Mouse (Mus musculus): ENCODE measurements around the gene Rhobtb3. TPM values are rescaled to one million over a fixed set of nuclear protein-coding genes. Genes with fewer than 3 reads are reported as not detected.
"Not testable (repeated sequence)": the region's sequence is repeated elsewhere in the genome, so short reads cannot be mapped to it uniquely, and the experiment has no call there.

Rhobtb3 gene
- polyA plus RNA-seq, 1 experiment from 2014 or later, result 64.4 TPM

DNA sequence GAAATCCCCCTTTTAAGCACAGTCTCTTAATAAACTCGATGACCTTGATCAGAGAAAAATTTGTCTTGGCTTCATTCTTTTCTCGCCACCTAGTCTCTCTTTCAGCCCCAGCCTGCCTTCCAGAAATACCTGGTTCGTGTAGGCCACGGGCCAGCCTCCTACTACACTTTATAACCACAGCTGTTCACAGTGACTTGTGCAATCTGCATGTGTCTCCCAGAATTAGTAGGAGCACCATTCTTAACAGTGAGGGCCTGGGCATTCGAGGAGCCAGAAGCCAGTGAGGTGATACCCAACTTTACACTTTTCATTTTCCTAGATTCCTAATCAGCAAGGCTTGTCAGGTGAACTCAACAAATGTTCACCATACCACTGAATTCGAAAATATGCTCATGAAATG lies 67.1 kb downstream of the Rhobtb3 start:
- Histone ChIP-seq H3K27me3 (ENCODE audit: control insufficient read depth, insufficient read depth, low read length) (no peaks in the 10 kb centered on the region), H3K4me3 (ENCODE audit: low read depth, low read length) (no peak overlapping the region), H3K9me3 (ENCODE audit: control insufficient read depth, low read length) (no peaks in the 10 kb centered on the region), H3K4me2 (ENCODE audit: low read depth, low read length, severe bottlenecking) (no peak overlapping the region), H3K36me3 (ENCODE audit: control insufficient read depth, insufficient read depth, low read length) (no peaks in the 10 kb centered on the region; the same call in 1 of the 2 replicates), H3K9ac (ENCODE audit: low read length) (no peak overlapping the region), H3K4me1 (replicated peaks; ENCODE audit: control insufficient read depth, insufficient read depth, low read length) (no peaks in the 10 kb centered on the region), H3K27ac (ENCODE audit: low read depth, low read length) (no peak overlapping the region)
- ATAC-seq (replicated peaks; ENCODE audit: low FRiP score) (no peak), DNase-seq (ENCODE audit: low spot score) (no peak)
- 83% methylated on average over 6 of the region's 6 CpGs for WGBS

DNA sequence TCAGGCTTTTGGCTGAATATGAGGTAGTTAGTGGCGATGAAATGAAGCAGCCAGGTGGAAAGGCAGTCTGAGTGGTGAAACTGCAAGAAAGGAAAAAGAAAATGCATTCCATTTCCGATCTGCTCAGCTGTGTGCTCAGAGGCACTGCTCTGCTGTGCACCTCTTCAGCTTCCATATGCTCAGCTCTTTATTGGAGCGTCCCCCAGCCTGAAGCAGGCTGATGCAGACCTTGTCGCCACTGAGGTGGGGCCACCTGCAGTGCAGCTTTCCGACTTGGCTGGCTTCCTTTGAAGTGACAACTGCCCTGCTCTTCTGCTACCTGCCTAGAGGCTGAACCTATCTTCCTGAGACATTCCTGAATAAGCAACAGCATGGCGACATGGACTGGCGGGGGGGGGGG lies 67.5 kb downstream of the Rhobtb3 start:
- not testable (repeated sequence) for H3K9ac ChIP-seq (ENCODE audit: low read length); H3K9me3 ChIP-seq (ENCODE audit: control insufficient read depth, low read length); H3K4me3 ChIP-seq (ENCODE audit: low read depth, low read length); ATAC-seq (replicated peaks; ENCODE audit: low FRiP score); H3K27me3 ChIP-seq (ENCODE audit: control insufficient read depth, insufficient read depth, low read length); DNase-seq (ENCODE audit: low spot score); H3K4me2 ChIP-seq (ENCODE audit: low read depth, low read length, severe bottlenecking); H3K36me3 ChIP-seq (ENCODE audit: control insufficient read depth, insufficient read depth, low read length); H3K4me1 ChIP-seq (replicated peaks; ENCODE audit: control insufficient read depth, insufficient read depth, low read length); H3K27ac ChIP-seq (ENCODE audit: low read depth, low read length)
- WGBS, result 78% methylated on average over 7 of the region's 7 CpGs

DNA sequence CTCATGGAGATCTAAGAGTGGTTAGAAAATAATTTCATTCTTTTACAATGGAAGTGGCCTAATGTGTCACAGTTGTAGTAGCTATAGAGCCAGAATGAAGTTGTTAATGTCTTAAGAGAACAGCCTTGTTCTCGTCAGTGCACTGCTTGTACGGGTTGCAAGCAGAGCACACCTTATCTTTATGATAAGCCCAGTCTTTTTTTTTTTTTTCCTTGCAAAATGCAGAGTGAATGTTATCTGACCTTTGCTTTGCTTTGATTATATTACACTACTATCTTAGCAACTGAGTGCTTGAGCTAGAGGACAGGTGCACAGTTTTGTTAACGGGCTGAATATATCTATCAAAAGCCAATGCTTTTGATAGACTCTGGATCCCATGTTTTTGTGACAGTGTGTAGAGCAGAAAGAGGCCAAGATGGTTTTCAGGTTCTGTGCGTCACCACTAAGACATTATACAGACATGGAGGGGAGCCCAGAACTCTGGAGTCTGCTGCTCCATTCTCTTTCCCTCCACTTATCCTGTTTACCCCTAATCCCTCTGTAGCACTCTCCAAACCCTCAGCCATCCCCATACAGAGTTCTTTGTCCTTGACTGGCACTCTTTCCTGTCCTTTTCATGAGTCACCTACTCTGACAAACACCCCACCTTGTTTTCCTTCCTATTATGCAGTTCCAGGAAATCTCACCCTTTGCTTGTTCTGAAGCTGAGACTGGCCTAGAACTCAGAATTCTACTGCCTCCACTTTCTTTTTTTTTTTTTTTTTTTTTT lies 68.9 kb downstream of the Rhobtb3 start:
- no peak overlapping the region for H3K4me2 ChIP-seq (ENCODE audit: low read depth, low read length, severe bottlenecking)
- ATAC-seq (replicated peaks; ENCODE audit: low FRiP score) (no peak), DNase-seq (ENCODE audit: low spot score) (no peak)
- no peaks in the 10 kb centered on the region for H3K4me1 ChIP-seq (replicated peaks; ENCODE audit: control insufficient read depth, insufficient read depth, low read length)
- no peak overlapping the region for H3K9ac ChIP-seq (ENCODE audit: low read length)
- no peak overlapping the region for H3K4me3 ChIP-seq (ENCODE audit: low read depth, low read length)
- no peaks in the 10 kb centered on the region for H3K9me3 ChIP-seq (ENCODE audit: control insufficient read depth, low read length)
- H3K27me3 ChIP-seq (ENCODE audit: control insufficient read depth, insufficient read depth, low read length), result no peaks in the 10 kb centered on the region
- no peaks in the 10 kb centered on the region; the same call in 1 of the 2 replicates for H3K36me3 ChIP-seq (ENCODE audit: control insufficient read depth, insufficient read depth, low read length)
- H3K27ac ChIP-seq (ENCODE audit: low read depth, low read length), result no peak overlapping the region
- 91% methylated on average over 4 of the region's 4 CpGs for WGBS

DNA sequence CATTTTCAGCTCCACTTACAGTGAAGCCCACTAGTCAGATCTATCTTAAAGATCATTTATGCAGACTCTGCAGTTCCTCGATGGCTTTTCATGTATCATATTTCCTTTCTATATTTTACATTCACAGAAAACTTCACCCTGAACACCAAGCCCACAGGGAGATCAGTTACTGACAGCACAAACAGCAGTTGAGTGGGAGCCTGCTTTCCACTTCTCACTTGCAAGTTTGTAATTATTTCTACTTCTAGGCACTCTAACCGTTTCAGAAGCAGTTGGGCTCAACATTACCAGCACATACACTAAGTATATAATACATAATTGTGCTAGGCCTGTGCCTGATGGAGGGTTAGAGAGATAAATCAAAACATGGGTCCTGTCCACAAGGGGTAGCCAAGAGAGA lies 75.8 kb downstream of the Rhobtb3 start:
- ATAC-seq (replicated peaks; ENCODE audit: low FRiP score), result no peak
- no peak for DNase-seq (ENCODE audit: low spot score)
- H3K4me2 ChIP-seq (ENCODE audit: low read depth, low read length, severe bottlenecking), result no peak overlapping the region
- no peaks in the 10 kb centered on the region for H3K9me3 ChIP-seq (ENCODE audit: control insufficient read depth, low read length)
- no peak overlapping the region for H3K4me3 ChIP-seq (ENCODE audit: low read depth, low read length)
- 95% methylated on average over 2 of the region's 2 CpGs for WGBS
- no peaks in the 10 kb centered on the region for H3K27me3 ChIP-seq (ENCODE audit: control insufficient read depth, insufficient read depth, low read length)
- no peak overlapping the region for H3K9ac ChIP-seq (ENCODE audit: low read length)
- H3K27ac ChIP-seq (ENCODE audit: low read depth, low read length), result no peak overlapping the region
- no peaks in the 10 kb centered on the region; the same call in 1 of the 2 replicates for H3K36me3 ChIP-seq (ENCODE audit: control insufficient read depth, insufficient read depth, low read length)
- H3K4me1 ChIP-seq (replicated peaks; ENCODE audit: control insufficient read depth, insufficient read depth, low read length), result no peaks in the 10 kb centered on the region

DNA sequence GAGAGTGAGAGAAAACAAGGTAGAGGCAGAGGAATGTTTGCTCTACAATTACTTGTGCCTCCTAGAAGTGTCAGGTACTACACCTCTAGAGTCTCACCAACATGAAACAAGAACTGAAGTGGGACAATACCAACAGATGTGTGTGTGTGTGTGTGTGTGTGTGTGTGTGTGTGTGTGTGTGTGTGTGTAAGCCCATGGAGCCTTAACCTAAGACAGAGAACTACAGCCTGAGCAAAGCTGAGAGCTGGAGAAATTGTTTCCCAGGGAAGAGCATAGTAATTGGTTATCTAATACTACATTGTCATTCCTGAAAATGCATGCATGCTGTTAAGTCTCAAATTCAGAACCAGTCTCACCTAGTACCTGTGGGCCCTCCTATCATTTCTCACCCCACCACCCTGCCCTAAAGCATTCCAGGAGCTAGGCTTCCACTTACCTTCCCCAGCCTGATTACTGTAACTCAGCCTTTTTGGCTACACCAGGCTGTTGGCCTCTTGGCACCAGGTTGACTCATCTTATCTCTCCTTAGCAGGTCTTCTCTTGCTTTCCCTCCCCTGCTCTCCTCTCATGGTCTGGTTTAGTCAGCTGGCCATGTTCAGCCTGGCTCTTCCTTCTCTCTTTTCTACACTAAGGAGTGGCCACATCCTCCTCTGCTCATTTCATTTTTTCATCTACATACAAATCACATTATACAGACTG lies 78.1 kb downstream of the Rhobtb3 start:
- H3K27ac ChIP-seq (ENCODE audit: low read depth, low read length), result no peak overlapping the region
- H3K4me2 ChIP-seq (ENCODE audit: low read depth, low read length, severe bottlenecking), result no peak overlapping the region
- no peak for ATAC-seq (replicated peaks; ENCODE audit: low FRiP score)
- no peak for DNase-seq (ENCODE audit: low spot score)
- no peak overlapping the region for H3K9ac ChIP-seq (ENCODE audit: low read length)
- H3K9me3 ChIP-seq (ENCODE audit: control insufficient read depth, low read length), result no peaks in the 10 kb centered on the region
- H3K27me3 ChIP-seq (ENCODE audit: control insufficient read depth, insufficient read depth, low read length), result no peaks in the 10 kb centered on the region
- no peaks in the 10 kb centered on the region for H3K4me1 ChIP-seq (replicated peaks; ENCODE audit: control insufficient read depth, insufficient read depth, low read length)
- H3K4me3 ChIP-seq (ENCODE audit: low read depth, low read length), result no peak overlapping the region
- H3K36me3 ChIP-seq (ENCODE audit: control insufficient read depth, insufficient read depth, low read length), result no peaks in the 10 kb centered on the region; the same call in 1 of the 2 replicates

DNA sequence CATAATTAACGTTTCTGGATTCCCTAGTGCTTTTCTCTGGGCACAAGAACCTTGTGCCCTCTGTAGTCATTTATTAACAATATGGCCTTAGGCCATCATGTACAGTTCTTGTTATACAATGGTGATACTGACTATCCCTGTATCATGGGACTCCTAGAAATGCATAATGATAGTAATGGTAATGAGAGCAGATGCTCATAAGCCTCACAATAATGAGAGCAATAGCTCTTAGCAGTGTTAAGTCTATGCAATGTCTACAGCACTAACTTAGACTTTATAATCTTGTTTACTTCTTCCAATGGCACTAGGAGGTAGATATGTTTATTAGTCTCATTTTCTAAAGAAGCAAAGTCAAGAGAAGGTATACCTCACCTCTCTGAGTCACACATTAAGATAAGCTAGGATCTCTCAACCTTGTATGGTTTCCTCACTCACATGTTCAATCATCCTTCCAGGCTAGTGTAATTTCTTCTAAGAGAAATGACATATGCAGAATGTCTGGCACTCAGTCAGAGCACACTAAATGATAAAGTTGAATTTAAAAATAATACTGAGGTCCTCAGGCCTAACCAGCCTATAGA lies 84.4 kb downstream of the Rhobtb3 start:
- ATAC-seq (replicated peaks; ENCODE audit: low FRiP score) (no peak), DNase-seq (ENCODE audit: low spot score) (no peak)
- H3K4me2 ChIP-seq (ENCODE audit: low read depth, low read length, severe bottlenecking), result no peak overlapping the region
- H3K4me3 ChIP-seq (ENCODE audit: low read depth, low read length), result no peak overlapping the region
- no peaks in the 10 kb centered on the region for H3K9me3 ChIP-seq (ENCODE audit: control insufficient read depth, low read length)
- no peak overlapping the region for H3K27ac ChIP-seq (ENCODE audit: low read depth, low read length)
- H3K27me3 ChIP-seq (ENCODE audit: control insufficient read depth, insufficient read depth, low read length), result no peaks in the 10 kb centered on the region
- no peak overlapping the region for H3K9ac ChIP-seq (ENCODE audit: low read length)
- H3K36me3 ChIP-seq (ENCODE audit: control insufficient read depth, insufficient read depth, low read length), result no peaks in the 10 kb centered on the region
- WGBS, result 88% methylated on average over 1 of the region's 1 CpGs
- no peaks in the 10 kb centered on the region for H3K4me1 ChIP-seq (replicated peaks; ENCODE audit: control insufficient read depth, insufficient read depth, low read length)

DNA sequence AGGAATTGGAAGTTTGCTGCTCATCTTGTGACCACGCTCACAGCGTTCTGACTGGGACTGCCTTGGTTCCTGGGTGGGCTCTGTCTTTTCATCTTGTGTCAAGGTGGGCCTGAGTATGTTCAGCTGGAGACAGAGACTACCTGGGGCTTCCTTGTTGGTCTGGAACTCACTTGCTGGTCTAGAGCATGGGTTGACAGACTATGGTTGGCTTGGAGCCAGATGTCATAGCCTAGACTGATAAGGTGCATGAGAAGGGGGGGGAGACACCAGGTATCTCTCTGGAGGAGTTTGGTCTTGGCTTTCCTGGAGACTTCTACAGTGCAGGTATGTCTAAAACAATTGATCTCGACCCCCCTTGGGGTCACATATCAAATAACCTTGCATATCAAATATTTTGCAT lies 90.6 kb downstream of the Rhobtb3 start:
- no peak overlapping the region for H3K4me3 ChIP-seq (ENCODE audit: low read depth, low read length)
- 82% methylated on average over 3 of the region's 3 CpGs for WGBS
- H3K9ac ChIP-seq (ENCODE audit: low read length), result no peak overlapping the region
- ATAC-seq (replicated peaks; ENCODE audit: low FRiP score) (no peak), DNase-seq (ENCODE audit: low spot score) (no peak)
- no peaks in the 10 kb centered on the region for H3K9me3 ChIP-seq (ENCODE audit: control insufficient read depth, low read length)
- no peaks in the 10 kb centered on the region for H3K27me3 ChIP-seq (ENCODE audit: control insufficient read depth, insufficient read depth, low read length)
- no peak overlapping the region for H3K4me2 ChIP-seq (ENCODE audit: low read depth, low read length, severe bottlenecking)
- H3K4me1 ChIP-seq (replicated peaks; ENCODE audit: control insufficient read depth, insufficient read depth, low read length), result no peaks in the 10 kb centered on the region
- H3K36me3 ChIP-seq (ENCODE audit: control insufficient read depth, insufficient read depth, low read length), result no peaks in the 10 kb centered on the region
- H3K27ac ChIP-seq (ENCODE audit: low read depth, low read length), result no peak overlapping the region

DNA sequence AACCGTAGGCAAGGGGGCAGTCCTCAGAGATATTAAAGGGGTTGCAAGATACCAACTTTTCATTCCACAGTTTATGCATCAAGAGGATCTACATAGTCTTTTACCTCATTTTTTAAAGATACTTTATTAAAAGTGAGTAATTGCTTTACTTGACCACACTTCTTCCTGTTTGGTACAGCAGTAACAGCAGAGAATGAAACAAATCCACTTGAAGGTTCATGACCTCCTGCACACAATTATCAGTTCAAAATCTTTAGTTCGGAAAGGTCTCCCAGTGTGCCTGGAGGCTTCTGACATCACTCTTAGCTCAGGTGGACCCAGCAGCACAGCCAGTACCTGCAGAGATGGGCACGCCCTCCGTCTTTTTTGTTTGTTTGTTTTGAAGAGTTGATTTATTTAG lies 91.7 kb downstream of the Rhobtb3 start:
- H3K4me1 ChIP-seq (replicated peaks; ENCODE audit: control insufficient read depth, insufficient read depth, low read length), result no peaks in the 10 kb centered on the region
- no peak overlapping the region for H3K4me2 ChIP-seq (ENCODE audit: low read depth, low read length, severe bottlenecking)
- no peak overlapping the region for H3K27ac ChIP-seq (ENCODE audit: low read depth, low read length)
- H3K4me3 ChIP-seq (ENCODE audit: low read depth, low read length), result no peak overlapping the region
- no peaks in the 10 kb centered on the region for H3K36me3 ChIP-seq (ENCODE audit: control insufficient read depth, insufficient read depth, low read length)
- 89% methylated on average over 4 of the region's 4 CpGs for WGBS
- DNase-seq (ENCODE audit: low spot score) (no peak), ATAC-seq (replicated peaks; ENCODE audit: low FRiP score) (no peak)
- H3K9ac ChIP-seq (ENCODE audit: low read length), result no peak overlapping the region
- H3K27me3 ChIP-seq (ENCODE audit: control insufficient read depth, insufficient read depth, low read length), result no peaks in the 10 kb centered on the region
- no peaks in the 10 kb centered on the region for H3K9me3 ChIP-seq (ENCODE audit: control insufficient read depth, low read length)

Measured in forebrain, embryonic 11.5 days (tissue).